Mouse (Mus musculus) CD4-positive helper T cell, adult 2 months (primary cell): ENCODE measurements around the gene Nufip1.
"Not testable (repeated sequence)": the region's sequence is repeated elsewhere in the genome, so short reads cannot be mapped to it uniquely, and the experiment has no call there.

ENCODE experiments used
- DNase-seq: peaks from one replicate; pipeline ENCODE4 v3.0.0-alpha.2; 2012; ENCODE audit warnings: low read depth, missing footprints, low spot score

The Nufip1 gene

GRCm38 (mm10) chr14:76134975-76135374, 24.3 kb downstream of the Nufip1 start:
- no peak for DNase-seq

GRCm38 (mm10) chr14:76145248-76145647, 34.6 kb downstream of the Nufip1 start:
- DNase-seq, result no peak

GRCm38 (mm10) chr14:76145868-76146267, 35.2 kb downstream of the Nufip1 start:
- no peak for DNase-seq

GRCm38 (mm10) chr14:76147061-76147460, 36.4 kb downstream of the Nufip1 start:
- DNase-seq, result no peak

- DNase-seq, result no peak
These were observed 37.6 kb downstream of the Nufip1 start for GRCm38 (mm10) chr14:76148294-76148693.

GRCm38 (mm10) chr14:76149531-76150179, 39.0 kb downstream of the Nufip1 start:
- DNase-seq, result no peak

GRCm38 (mm10) chr14:76150499-76150898, 39.8 kb downstream of the Nufip1 start:
- no peak for DNase-seq

- DNase-seq, result no peak
These were observed 40.3 kb downstream of the Nufip1 start for GRCm38 (mm10) chr14:76151011-76151410.

GRCm38 (mm10) chr14:76151820-76152161, 41.1 kb downstream of the Nufip1 start:
- DNase-seq, result no peak

GRCm38 (mm10) chr14:76152162-76153002, 41.7 kb downstream of the Nufip1 start:
- peak; percentile 93 for DNase-seq

- peak; percentile 59 for DNase-seq
These were observed 42.4 kb downstream of the Nufip1 start for GRCm38 (mm10) chr14:76153003-76153675.

GRCm38 (mm10) chr14:76153828-76154227, 43.1 kb downstream of the Nufip1 start:
- DNase-seq, result no peak

GRCm38 (mm10) chr14:76158192-76158785, 47.6 kb downstream of the Nufip1 start:
- DNase-seq, result no peak

- not testable (repeated sequence) for DNase-seq
These were observed 49.9 kb downstream of the Nufip1 start for GRCm38 (mm10) chr14:76160580-76160979.

GRCm38 (mm10) chr14:76164236-76164635, 53.5 kb downstream of the Nufip1 start:
- no peak for DNase-seq

GRCm38 (mm10) chr14:76164904-76165755, 54.4 kb downstream of the Nufip1 start:
- DNase-seq, result peak; percentile 24

GRCm38 (mm10) chr14:76169876-76170466, 59.3 kb downstream of the Nufip1 start:
- DNase-seq, result no peak

GRCm38 (mm10) chr14:76171285-76171684, 60.6 kb downstream of the Nufip1 start:
- DNase-seq, result no peak

GRCm38 (mm10) chr14:76174328-76174727, 63.6 kb downstream of the Nufip1 start:
- no peak for DNase-seq

GRCm38 (mm10) chr14:76175808-76176207, 65.1 kb downstream of the Nufip1 start:
- no peak for DNase-seq

GRCm38 (mm10) chr14:76177230-76177629, 66.5 kb downstream of the Nufip1 start:
- DNase-seq, result peak; percentile 27
